In genomic region chr9:118272713-118273407, GRCm38 (mm10) we compare ENCODE assay signal across 16 mouse cellular contexts.
DNase-seq lines count a peak whose midpoint lies in the region; ATAC-seq and TF ChIP-seq lines count a peak whose summit lies in the region.
"Had no signal": no experiment of that assay in that cellular context is flagged by ENCODE, and none has a peak within 500 bp of the region (broad histone marks: within the 10 kb centered on the region; RNA-seq: fewer than 3 reads in every experiment).

No protein-coding gene starts in this region.

- peak; percentile 2 to 9 for DNase-seq in heart, adult 9 months (ENCODE audit: low spot score in 2 of 2)
- no peak for DNase-seq in heart, postnatal 25 days (ENCODE audit: low spot score)
- DNase-seq in 3T3-L1 (ENCODE audit: low read depth, low spot score) (peak; percentile 24), MEL (ENCODE audit: low read depth, low spot score) (peak; percentile 61)
- DNase-seq in kidney, postnatal 14 days: peak; percentile 20
- DNase-seq in forebrain, embryonic 11.5 days (ENCODE audit: low spot score): no peak
- DNase-seq in thymus, adult 2 months: no peak
- no peak for DNase-seq in layer of hippocampus, postnatal 25 days (ENCODE audit: extremely low spot score in 1 of 2, low spot score in 1 of 2)
- DNase-seq: cerebellum, postnatal 25 days; gastrocnemius, postnatal 14 days; liver, postnatal 0 days had no signal

- H3K4me3 ChIP-seq in MEL (ENCODE audit: control insufficient read depth in 1 of 2, insufficient read depth in 1 of 2, low read depth in 2 of 2, low read length in 2 of 2): peak overlapping the region; percentile 37 to 47
- H3K4me3 ChIP-seq in forebrain, embryonic 11.5 days (ENCODE audit: low read depth, low read length): no peak overlapping the region
- H3K4me3 ChIP-seq in thymus, adult 2 months (ENCODE audit: control insufficient read depth, insufficient read depth, low read length): no peak overlapping the region
- H3K4me3 ChIP-seq: limb, embryonic 10.5 days; stomach, embryonic 15.5 days had no signal

- no peaks in the 10 kb centered on the region for H3K9me3 ChIP-seq in MEL (replicated peaks; ENCODE audit: insufficient read depth, low read length)
- no peaks in the 10 kb centered on the region for H3K9me3 ChIP-seq in forebrain, embryonic 11.5 days (ENCODE audit: control insufficient read depth, low read length)
- H3K9me3 ChIP-seq: limb, embryonic 10.5 days; stomach, embryonic 15.5 days had no signal

- ATAC-seq in forebrain, embryonic 11.5 days (replicated peaks; ENCODE audit: low FRiP score): no peak
- ATAC-seq: forebrain, embryonic 16.5 days; liver, postnatal 0 days; midbrain, embryonic 16.5 days had no signal

- no peaks in the 10 kb centered on the region for H3K79me2 ChIP-seq in MEL (ENCODE audit: control insufficient read depth, insufficient read depth, low read length, poor library complexity)

- no peak for TF ChIP-seq RAD21 in MEL (IDR thresholded peaks at IDR 0.05; ENCODE audit: low read depth, low read length)

- H3K9ac ChIP-seq in MEL (ENCODE audit: control insufficient read depth, low read depth, low read length, poor library complexity, severe bottlenecking): peak overlapping the region; percentile 28; the same call in 1 of the 2 replicates
- no peak overlapping the region for H3K9ac ChIP-seq in forebrain, embryonic 11.5 days (ENCODE audit: low read length)
- H3K9ac ChIP-seq: hindbrain, embryonic 14.5 days; liver, postnatal 0 days; stomach, embryonic 15.5 days had no signal

- H3K36me3 ChIP-seq in MEL (ENCODE audit: control insufficient read depth in 1 of 2, insufficient read depth in 2 of 2, low read length in 2 of 2): peaks cover 0 to 11% of the 10 kb centered on the region in 2 experiments; a peak in 2 of 4 replicates
- no peaks in the 10 kb centered on the region for H3K36me3 ChIP-seq in forebrain, embryonic 11.5 days (ENCODE audit: control insufficient read depth, insufficient read depth, low read length)
- no peaks in the 10 kb centered on the region for H3K36me3 ChIP-seq in thymus, adult 2 months (ENCODE audit: control insufficient read depth, insufficient read depth, low read length)
- H3K36me3 ChIP-seq: limb, embryonic 10.5 days; stomach, embryonic 15.5 days had no signal

- H3K27me3 ChIP-seq in MEL (ENCODE audit: control insufficient read depth in 1 of 2, insufficient read depth in 2 of 2, low read length in 2 of 2): no peaks in the 10 kb centered on the region
- no peaks in the 10 kb centered on the region for H3K27me3 ChIP-seq in forebrain, embryonic 11.5 days (ENCODE audit: control insufficient read depth, insufficient read depth, low read length)
- H3K27me3 ChIP-seq in thymus, adult 2 months (ENCODE audit: control insufficient read depth, insufficient read depth, low read length): no peaks in the 10 kb centered on the region
- H3K27me3 ChIP-seq: stomach, embryonic 15.5 days had no signal

- 0 out of 2 replicates have a peak overlapping the region, but pooled peaks have one; percentile 18 for H3K27ac ChIP-seq in MEL (ENCODE audit: control insufficient read depth, low read depth, low read length)
- H3K27ac ChIP-seq in forebrain, embryonic 11.5 days (ENCODE audit: low read depth, low read length): no peak overlapping the region
- H3K27ac ChIP-seq in thymus, adult 2 months (ENCODE audit: control insufficient read depth, insufficient read depth, low read length): no peak overlapping the region
- H3K27ac ChIP-seq: hindbrain, embryonic 14.5 days; limb, embryonic 10.5 days; stomach, embryonic 15.5 days had no signal

- 86% methylated on average over 11 of the region's 11 CpGs for WGBS in forebrain, embryonic 11.5 days
- 48% methylated on average over 11 of the region's 11 CpGs for WGBS in thymus, adult 2 months

- TF ChIP-seq POLR2A in MEL (IDR thresholded peaks at IDR 0.05; ENCODE audit: control insufficient read depth in 1 of 2, insufficient read depth in 1 of 2, low read depth in 1 of 2, low read length in 2 of 2, poor library complexity in 1 of 2): no peak
- no peak for TF ChIP-seq POLR2A in thymus, adult 2 months (IDR thresholded peaks at IDR 0.05; ENCODE audit: control insufficient read depth, extremely low read depth, insufficient read depth, low read length, poor library complexity)

- intact Hi-C loops in heart, postnatal 25 days (cut with DNase I): no loop called here

- peak; percentile 79 to 83 for TF ChIP-seq EP300 in MEL (IDR thresholded peaks at IDR 0.05; ENCODE audit: low read depth in 1 of 2, low read length in 2 of 2)

- H3K4me2 ChIP-seq in forebrain, embryonic 11.5 days (ENCODE audit: low read depth, low read length, severe bottlenecking): no peak overlapping the region
- H3K4me2 ChIP-seq: hindbrain, embryonic 14.5 days; stomach, embryonic 15.5 days had no signal

- no peak for TF ChIP-seq CTCF in MEL (IDR thresholded peaks at IDR 0.05 in 2 of 3, conservative IDR thresholded peaks at IDR 0.05 in 1 of 3; ENCODE audit: control insufficient read depth in 1 of 3, insufficient read depth in 1 of 3, low read depth in 2 of 3, low read length in 3 of 3, poor library complexity in 1 of 3, severe bottlenecking in 1 of 3)
- no peak for TF ChIP-seq CTCF in thymus, adult 2 months (IDR thresholded peaks at IDR 0.05; ENCODE audit: borderline replicate concordance, control insufficient read depth, extremely low read depth, insufficient read depth, low read length, poor library complexity)

- H3K4me1 ChIP-seq in MEL (ENCODE audit: control insufficient read depth in 1 of 2, insufficient read depth in 2 of 2, low read length in 2 of 2): peaks cover 13 to 16% of the 10 kb centered on the region in 2 experiments
- H3K4me1 ChIP-seq in forebrain, embryonic 11.5 days (replicated peaks; ENCODE audit: control insufficient read depth, insufficient read depth, low read length): no peaks in the 10 kb centered on the region
- peaks cover 4% of the 10 kb centered on the region; the same call in 1 of the 2 replicates for H3K4me1 ChIP-seq in thymus, adult 2 months (replicated peaks; ENCODE audit: control insufficient read depth, insufficient read depth, low read length)
- H3K4me1 ChIP-seq: limb, embryonic 10.5 days; stomach, embryonic 15.5 days had no signal

TF ChIP-seq in MEL, 35 proteins besides CTCF, POLR2A, EP300 and RAD21:
- peak; percentile 31; the same call in 1 of the 2 replicates for TF ChIP-seq HCFC1 (IDR thresholded peaks at IDR 0.05; ENCODE audit: low read depth, low read length)
- no peak for TF ChIP-seq ZC3H11A (IDR thresholded peaks at IDR 0.05; ENCODE audit: low read depth, low read length)
- peak; percentile 76 for TF ChIP-seq GATA1 (IDR thresholded peaks at IDR 0.05; ENCODE audit: low read depth, low read length)
- TF ChIP-seq ZNF384 (IDR thresholded peaks at IDR 0.05; ENCODE audit: low read depth, low read length): peak; percentile 95
- no peak for TF ChIP-seq USF1 (IDR thresholded peaks at IDR 0.05; ENCODE audit: low read depth, low read length)
- peak; percentile 59 for TF ChIP-seq TBP (IDR thresholded peaks at IDR 0.05; ENCODE audit: low read depth, low read length)
- peak; percentile 75 for TF ChIP-seq ETS1 (IDR thresholded peaks at IDR 0.05; ENCODE audit: low read depth, low read length)
- peak; percentile 77 for TF ChIP-seq SIN3A (IDR thresholded peaks at IDR 0.05; ENCODE audit: low read length)
- TF ChIP-seq MAFK (IDR thresholded peaks at IDR 0.05; ENCODE audit: borderline replicate concordance, low read depth, low read length): 0 out of 2 replicates have a peak, but pooled peaks have one; percentile 9
- TF ChIP-seq E2F4 (IDR thresholded peaks at IDR 0.05; ENCODE audit: borderline replicate concordance, low read depth, low read length): no peak
- TF ChIP-seq TCF12 (IDR thresholded peaks at IDR 0.05; ENCODE audit: low read depth, low read length): peak; percentile 46; the same call in 1 of the 2 replicates
- TF ChIP-seq MYB (IDR thresholded peaks at IDR 0.05; ENCODE audit: low read depth, low read length): no peak
- TF ChIP-seq MAZ (IDR thresholded peaks at IDR 0.05; ENCODE audit: low read depth, low read length): 0 out of 2 replicates have a peak, but pooled peaks have one; percentile 45
- TF ChIP-seq MAX (IDR thresholded peaks at IDR 0.05; ENCODE audit: low read length): no peak
- no peak for TF ChIP-seq BHLHE40 (IDR thresholded peaks at IDR 0.05; ENCODE audit: borderline replicate concordance, low read depth, low read length)
- peak; percentile 83; the same call in 1 of the 2 replicates for TF ChIP-seq RCOR1 (IDR thresholded peaks at IDR 0.05; ENCODE audit: low read depth, low read length)
- TF ChIP-seq CHD1 (IDR thresholded peaks at IDR 0.05; ENCODE audit: low read depth, low read length): no peak
- no peak for TF ChIP-seq MXI1 (IDR thresholded peaks at IDR 0.05; ENCODE audit: low read depth, low read length)
- TF ChIP-seq ELF1 (IDR thresholded peaks at IDR 0.05; ENCODE audit: low read depth, low read length): no peak

Comparison
In these comparisons a context has a peak if more than half of its experiments do, and no peak if none do; other contexts are left out.
1. DNase-seq: peak in heart, adult 9 months (2 of 2), 3T3-L1 (single experiment), MEL (single experiment) and kidney, postnatal 14 days (single experiment); none in heart, postnatal 25 days (single experiment), forebrain, embryonic 11.5 days (single experiment), thymus, adult 2 months (single experiment) and layer of hippocampus, postnatal 25 days (0 of 2).
2. H3K4me3 ChIP-seq: peak in MEL (2 of 2); none in forebrain, embryonic 11.5 days (single experiment) and thymus, adult 2 months (single experiment).